Mouse (Mus musculus) spleen, postnatal 4 days (tissue): ENCODE data around the gene Ctse.
A peak's percentile ranks its signal among the peaks of the same experiment; 100 is the strongest.

Experiments used
- DNase-seq, 2 experiments: peaks; one replicate each; pipeline ENCODE4 v3.0.0; 2022; ENCODE audit warnings: low spot score in 2 of 2

The Ctse gene

DNA sequence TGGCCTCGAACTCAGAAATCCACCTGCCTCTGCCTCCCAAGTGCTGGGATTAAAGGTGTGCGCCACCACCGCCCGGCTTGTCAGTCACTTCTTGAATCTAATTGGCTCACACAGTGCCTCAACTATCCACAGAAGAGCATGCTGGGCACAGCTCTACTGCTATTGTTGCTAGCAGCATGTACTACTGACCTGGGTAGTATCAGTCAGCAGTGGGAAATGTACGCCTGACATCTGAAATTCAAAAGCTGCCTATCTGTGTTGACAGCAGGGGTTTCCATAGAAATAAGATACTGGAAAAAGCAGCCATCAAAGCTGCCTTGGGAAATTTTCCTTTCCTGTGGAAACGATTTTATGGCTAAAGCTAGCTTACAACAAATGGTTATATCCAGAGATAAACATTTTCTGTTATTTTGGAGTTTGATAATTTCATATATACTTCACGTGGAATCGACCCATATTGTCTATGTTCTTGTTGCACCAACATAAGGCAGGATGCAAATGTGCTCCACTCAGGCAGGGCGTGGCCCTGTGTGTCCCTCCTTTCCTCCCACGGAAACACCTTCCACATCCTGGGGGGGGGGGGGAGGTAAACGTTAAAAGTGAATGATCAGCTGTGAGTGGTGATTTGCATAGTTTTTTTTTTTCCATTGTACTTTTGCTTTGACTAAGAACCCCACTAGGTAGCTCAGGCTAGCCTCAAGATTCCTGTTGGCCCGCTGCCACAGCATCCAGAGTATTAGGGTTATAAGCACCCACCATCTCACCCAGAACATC lies 14.8 kb downstream of the Ctse start:
- DNase-seq = peak in 1 of 2 experiments; percentile 55

DNA sequence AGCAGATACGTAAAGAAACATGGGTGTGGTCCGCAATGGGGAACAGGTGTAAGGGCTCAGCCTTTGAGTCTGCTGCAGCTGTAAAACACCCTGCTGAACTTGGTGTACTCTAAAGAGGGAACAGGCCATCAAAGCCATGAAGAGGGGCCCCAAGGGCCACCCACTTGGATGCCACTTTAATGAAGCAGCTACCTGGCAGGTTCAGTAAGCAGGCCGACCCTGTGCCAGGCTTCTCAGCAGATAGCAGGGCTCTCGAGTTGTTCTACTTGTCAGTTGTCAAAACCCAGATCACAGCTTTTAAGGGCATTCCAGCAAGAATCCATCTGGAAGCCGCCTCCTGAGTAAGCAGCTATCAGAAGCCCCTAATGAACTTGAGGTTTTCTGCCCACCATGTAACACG lies 17.5 kb downstream of the Ctse start:
- peak; percentile 12 to 58 for DNase-seq

DNA sequence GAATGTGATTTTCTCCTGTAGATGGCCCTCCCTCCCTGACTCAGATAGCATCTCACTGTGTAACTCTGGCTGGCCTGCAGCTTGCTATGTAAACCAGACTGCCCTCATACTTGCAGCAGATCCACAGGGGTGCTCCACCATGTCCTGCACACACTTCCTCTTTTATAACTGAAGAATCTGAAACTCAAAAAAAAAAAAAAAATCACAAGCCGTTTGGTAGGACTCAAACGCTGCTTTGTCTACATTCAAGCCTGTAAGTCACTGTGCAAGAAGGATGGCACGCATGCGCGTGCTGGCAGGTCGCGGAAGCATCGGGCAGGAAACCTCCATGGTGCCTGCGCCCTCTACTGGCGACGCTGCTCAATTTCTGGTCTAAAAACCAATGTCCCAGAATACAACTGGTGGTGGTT lies 19.8 kb downstream of the Ctse start:
- DNase-seq = peak; percentile 93 to 98

DNA sequence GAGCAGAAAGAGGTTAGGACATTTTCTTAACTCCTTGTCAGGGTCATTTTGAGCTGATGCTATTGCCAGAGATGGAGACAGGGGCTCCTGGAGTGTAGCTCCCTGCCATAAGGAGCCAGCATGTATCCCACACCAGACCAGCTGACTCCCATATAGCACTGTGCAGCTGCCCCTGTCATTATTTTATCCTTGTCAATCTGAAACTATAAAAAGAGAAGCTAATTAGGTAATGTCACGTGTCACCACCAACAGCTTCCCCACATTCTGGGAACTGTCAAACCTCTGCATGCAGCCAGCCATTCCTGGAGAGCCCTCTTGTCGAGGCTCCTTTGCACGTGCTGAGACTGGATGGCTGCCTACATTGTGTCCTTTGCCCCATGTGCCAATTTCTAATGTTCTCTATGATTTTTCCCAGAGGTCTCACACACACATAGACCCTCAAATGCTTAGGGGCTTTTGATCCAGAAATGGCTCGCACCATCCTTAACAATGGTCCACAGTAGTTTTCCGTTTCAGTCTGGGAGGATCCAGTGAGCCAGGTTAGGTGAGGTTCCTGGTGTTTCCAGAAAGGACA lies 21.5 kb downstream of the Ctse start:
- peak in 1 of 2 experiments; percentile 62 for DNase-seq

DNA sequence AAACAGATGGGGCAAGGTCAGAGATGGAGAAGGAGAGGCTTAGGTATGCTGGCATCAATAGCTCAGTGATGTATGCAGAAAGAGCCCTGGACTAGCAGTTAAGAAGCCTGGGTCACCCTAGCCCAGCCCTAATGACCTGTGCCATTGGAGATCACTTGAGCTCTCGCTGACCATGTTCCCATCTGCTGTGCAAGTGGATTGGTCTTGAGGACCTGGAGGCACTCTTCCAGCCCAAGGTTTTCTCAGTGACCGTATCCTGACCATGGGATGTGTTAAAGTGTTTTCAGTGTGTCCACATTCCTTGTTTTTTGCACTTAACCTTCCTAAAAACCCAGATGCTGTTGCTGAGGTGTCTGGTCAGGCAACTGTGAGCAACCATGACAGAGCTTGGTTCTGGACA lies 22.2 kb downstream of the Ctse start:
- peak in 1 of 2 experiments; percentile 63 for DNase-seq

GRCm38 (mm10) chr1:131660716-131661472 lies 22.8 kb downstream of the Ctse start:
- DNase-seq = peak; percentile 67 to 69

GRCm38 (mm10) chr1:131661749-131662148 lies 23.6 kb downstream of the Ctse start:
- DNase-seq = peak; percentile 60 to 79

DNA sequence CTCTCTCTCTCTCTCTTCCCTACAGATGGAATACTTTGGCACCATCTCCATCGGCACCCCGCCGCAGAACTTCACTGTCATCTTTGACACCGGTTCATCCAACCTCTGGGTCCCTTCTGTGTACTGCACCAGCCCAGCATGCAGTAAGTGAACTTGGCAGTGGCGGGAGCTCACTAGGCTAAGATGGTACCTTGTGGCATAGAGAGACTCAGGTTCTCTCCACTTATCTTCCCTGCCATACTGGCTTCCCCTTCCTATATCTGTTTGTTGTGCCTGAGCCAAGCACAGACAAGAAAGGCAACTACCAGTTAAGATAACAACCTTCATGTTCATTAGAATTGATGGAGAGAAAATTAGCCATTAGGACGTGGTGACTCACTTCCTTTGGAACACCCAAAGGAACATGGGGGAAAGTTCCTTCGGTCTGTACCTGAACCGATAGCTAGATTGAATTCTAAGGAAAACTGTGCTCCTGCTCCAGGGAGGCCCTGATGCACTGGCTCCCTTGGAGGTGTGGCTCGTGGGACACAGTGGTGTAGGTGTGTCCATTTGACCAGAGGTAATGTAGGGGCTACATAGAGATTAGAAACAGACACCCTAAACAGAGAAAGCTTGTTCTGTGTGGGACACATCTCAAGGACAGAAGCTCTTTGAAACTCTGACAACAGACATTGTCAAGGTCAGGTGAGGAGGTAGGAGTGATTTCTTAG lies 25.3 kb downstream of the Ctse start:
- peak; percentile 56 to 72 for DNase-seq

- DNase-seq = peak in 1 of 2 experiments; percentile 61
Observed at GRCm38 (mm10) chr1:131664136-131664535, 26.0 kb downstream of the Ctse start.

DNA sequence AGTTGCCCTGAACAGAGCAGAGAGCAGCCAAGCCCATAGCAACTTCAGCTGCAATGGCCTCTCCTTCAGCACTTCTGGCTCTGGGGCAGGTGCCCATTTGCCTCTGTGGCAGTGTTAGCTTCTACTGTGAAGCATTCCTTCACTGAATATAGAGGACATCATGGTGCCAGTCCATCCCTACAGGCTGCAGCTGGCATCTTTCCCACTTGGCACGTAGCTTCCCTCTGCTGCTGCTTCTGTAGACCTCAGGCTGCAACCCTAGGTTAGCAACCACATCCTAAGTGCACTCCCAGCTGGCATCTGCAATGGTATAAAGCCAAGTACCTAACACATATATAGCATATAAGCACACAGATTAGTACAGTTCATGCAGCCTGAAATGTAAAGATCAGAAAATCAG lies 27.8 kb downstream of the Ctse start:
- no peak for DNase-seq

DNA sequence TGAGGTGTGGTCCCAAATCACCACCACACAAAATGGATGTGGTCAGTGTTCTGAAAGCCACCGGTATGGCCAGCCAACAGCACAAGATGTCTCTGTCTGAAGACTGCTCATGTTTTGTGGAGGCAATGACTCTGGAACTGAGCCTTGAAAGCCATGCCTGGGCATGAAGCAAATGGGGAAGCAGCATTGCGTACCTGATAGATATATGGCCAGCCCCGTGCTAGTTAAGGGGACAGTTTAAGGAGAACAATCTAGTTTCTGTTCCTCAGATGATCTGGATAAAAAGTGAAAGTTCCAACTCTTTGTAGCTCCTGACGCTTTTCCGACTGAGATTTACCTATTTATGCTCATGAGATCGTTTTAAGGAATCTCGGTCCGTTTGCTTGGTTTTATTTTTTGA lies 33.0 kb downstream of the Ctse start:
- DNase-seq = no peak

GRCm38 (mm10) chr1:131672361-131672760 lies 34.3 kb downstream of the Ctse start:
- DNase-seq = no peak

GRCm38 (mm10) chr1:131679644-131680043 lies 41.5 kb downstream of the Ctse start:
- no peak for DNase-seq

DNA sequence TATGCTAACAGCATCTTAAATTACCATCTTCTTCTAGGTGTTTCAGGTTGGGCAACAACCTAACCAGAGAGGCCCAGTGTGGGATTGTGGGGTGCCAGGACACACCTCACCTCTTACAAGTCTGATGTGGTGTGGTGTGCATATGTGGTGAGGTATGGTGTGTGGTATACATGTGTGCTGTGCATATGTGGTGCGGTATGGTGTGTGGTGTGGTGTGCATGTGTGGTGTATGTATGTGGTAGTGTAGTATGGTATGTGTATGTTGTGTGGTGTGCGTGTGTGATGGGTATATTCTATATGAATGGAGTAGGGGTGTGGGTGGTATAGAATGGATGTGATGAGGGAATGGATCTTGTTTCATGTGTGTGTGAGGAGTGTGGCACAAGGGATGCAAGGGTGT lies 49.6 kb downstream of the Ctse start:
- DNase-seq = no peak

GRCm38 (mm10) chr1:131688475-131688874 lies 50.4 kb downstream of the Ctse start, which contains the start of gene Rab7b:
TSS of gene Rab7b (plus strand) at chr1:131688695.
- no peak for DNase-seq

DNA sequence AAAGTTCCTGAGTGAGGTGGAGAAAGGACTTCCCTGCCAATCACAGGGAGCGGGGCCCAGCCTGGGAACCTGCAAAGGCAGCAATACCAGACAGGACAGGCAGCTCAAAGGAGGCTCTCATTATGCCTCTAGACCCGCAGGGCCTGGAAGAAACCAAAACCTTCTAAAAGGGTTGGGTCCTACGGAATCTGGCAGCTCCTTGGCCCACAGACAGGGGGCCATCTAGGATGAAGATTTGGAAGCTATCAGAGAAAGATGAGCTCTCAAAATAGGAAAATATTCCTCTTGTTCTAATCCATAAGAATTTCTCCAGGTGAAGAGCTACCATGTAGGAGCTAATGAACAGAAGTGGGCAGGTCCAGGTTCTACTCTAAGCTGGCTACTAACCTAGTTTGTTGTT lies 50.9 kb downstream of the Ctse start:
- DNase-seq = no peak

DNA sequence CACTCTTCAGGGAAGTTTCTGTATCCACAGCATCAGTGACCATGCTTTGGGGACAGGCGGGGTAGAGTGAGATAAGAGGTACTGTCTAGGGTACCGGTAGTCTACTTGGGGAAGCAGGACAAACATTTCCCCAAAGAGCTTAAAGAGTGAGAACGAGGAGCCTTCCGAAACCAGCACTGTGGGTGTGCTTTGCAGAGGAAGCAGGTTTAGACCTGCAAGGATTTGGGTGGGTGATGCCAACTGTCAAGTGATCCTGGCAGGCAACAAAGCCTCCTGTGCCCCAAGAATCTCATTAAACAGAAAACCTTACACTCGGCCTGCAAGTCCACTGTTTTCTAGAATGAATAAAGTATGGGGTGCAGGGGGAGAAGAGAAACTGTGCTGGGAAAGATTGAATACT lies 51.8 kb downstream of the Ctse start:
- DNase-seq = no peak

GRCm38 (mm10) chr1:131690435-131690834 lies 52.3 kb downstream of the Ctse start:
- DNase-seq = no peak

- no peak for DNase-seq
Observed at GRCm38 (mm10) chr1:131691356-131691755, 53.2 kb downstream of the Ctse start.

GRCm38 (mm10) chr1:131695308-131695707 lies 57.2 kb downstream of the Ctse start:
- DNase-seq = no peak

GRCm38 (mm10) chr1:131696325-131696724 lies 58.2 kb downstream of the Ctse start:
- DNase-seq = no peak

GRCm38 (mm10) chr1:131698770-131699169 lies 60.7 kb downstream of the Ctse start:
- no peak for DNase-seq
